8 mouse cellular contexts compared by ENCODE assay signal in the genomic region with DNA sequence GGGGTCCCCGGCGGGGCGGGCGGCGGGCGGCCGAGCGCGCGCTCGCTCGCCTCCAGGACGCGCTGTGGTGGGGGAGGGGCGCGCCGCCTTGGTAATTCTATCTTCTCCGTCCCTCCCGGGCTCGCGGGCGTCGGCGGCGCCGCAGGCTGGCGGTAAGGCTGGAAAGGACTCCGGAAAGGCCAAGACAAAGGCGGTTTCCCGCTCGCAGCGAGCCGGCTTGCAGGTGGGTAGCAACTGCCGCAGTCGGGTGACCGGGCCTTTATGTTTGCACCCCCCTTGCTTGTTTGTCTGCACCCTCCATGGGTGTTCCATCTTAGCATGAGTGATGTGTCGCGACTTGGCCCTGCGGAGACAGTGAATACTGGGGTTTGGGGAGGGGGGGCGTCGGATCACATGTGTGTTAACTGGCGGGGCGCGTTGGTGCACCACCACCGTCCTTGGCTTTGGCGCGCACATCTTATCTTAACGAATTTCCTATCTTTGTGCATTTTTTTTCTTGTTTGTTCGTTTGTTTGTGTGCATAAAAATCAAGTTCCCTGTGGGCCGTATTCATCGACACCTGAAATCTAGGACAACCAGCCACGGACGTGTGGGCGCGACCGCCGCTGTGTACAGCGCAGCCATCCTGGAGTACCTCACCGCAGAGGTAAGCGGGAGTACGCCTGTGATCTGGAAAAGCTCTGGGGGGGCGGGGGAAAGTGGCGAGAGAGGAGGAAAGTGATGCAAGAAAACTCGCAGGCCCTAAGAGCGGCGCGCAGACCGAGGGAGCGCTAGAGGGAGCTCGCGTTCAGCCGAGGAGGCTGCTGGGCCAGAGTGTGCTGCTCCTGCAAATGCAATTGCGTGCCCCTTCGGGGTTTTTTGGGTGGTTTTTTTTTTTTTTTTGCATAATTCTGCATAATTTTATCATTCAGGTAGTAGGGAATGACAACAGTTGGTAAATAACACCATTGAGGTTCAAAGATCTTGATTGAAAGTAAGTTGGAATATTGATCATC. TPM values are rescaled to one million over a fixed set of nuclear protein-coding genes. Genes with fewer than 3 reads are reported as not detected.
DNase-seq lines count a peak whose midpoint lies in the region; ATAC-seq and TF ChIP-seq lines count a peak whose summit lies in the region.

No protein-coding gene starts in this region.

- peak; percentile 96 for DNase-seq in CD4-positive, CD25-positive, alpha-beta regulatory T cell, adult 2 months (ENCODE audit: low read depth, low spot score)
- peak; percentile 97 for DNase-seq in brain, embryonic 14.5 days (ENCODE audit: low read depth)
- DNase-seq in heart, embryonic 10.5 days (ENCODE audit: low spot score) = peak; percentile 96
- peak; percentile 79 for DNase-seq in liver, adult 2 months (ENCODE audit: extremely low read depth, low read depth, low spot score)
- DNase-seq in spleen, postnatal 4 days (ENCODE audit: low spot score in 2 of 2) = peak; percentile 88 to 95

- peak overlapping the region; percentile 99 for H3K27ac ChIP-seq in heart, embryonic 10.5 days
- peak overlapping the region; percentile 99 for H3K27ac ChIP-seq in kidney, embryonic 15.5 days
- peak overlapping the region; percentile 56 for H3K27ac ChIP-seq in liver, adult 2 months (replicated peaks; ENCODE audit: insufficient read depth, low read depth, low read length)

- no peaks in the 10 kb centered on the region for H3K27me3 ChIP-seq in heart, embryonic 10.5 days (ENCODE audit: insufficient read depth, poor library complexity, severe bottlenecking)
- no peaks in the 10 kb centered on the region for H3K27me3 ChIP-seq in kidney, embryonic 15.5 days
- no peaks in the 10 kb centered on the region for H3K27me3 ChIP-seq in liver, adult 2 months (ENCODE audit: control insufficient read depth, insufficient read depth, low read length)
- no peaks in the 10 kb centered on the region for H3K27me3 ChIP-seq in myocyte (ENCODE audit: control insufficient read depth, insufficient read depth, insufficient read length)

- H3K4me1 ChIP-seq in heart, embryonic 10.5 days = peaks cover 11% of the 10 kb centered on the region; the same call in 1 of the 2 replicates
- peaks cover 28% of the 10 kb centered on the region for H3K4me1 ChIP-seq in kidney, embryonic 15.5 days
- H3K4me1 ChIP-seq in liver, adult 2 months (ENCODE audit: control insufficient read depth, insufficient read depth, low read length) = peaks cover 2% of the 10 kb centered on the region

- peak; percentile 60 for ATAC-seq in erythroblast, adult 5-6 weeks (replicated peaks; ENCODE audit: low FRiP score, poor library complexity, severe bottlenecking)
- ATAC-seq in kidney, embryonic 15.5 days (replicated peaks; ENCODE audit: low FRiP score) = peak; percentile 31

- peak overlapping the region; percentile 84 for H3ac ChIP-seq in myocyte (ENCODE audit: control insufficient read depth, insufficient read length)

- peak overlapping the region; percentile 89 for H3K4me3 ChIP-seq in heart, embryonic 10.5 days
- H3K4me3 ChIP-seq in kidney, embryonic 15.5 days (replicated peaks) = peak overlapping the region; percentile 85
- peak overlapping the region; percentile 84 for H3K4me3 ChIP-seq in liver, adult 2 months (ENCODE audit: insufficient read depth, low read depth, low read length)
- H3K4me3 ChIP-seq in myocyte = peak overlapping the region; percentile 67

- H3K9me3 ChIP-seq in heart, embryonic 10.5 days = no peaks in the 10 kb centered on the region
- no peaks in the 10 kb centered on the region for H3K9me3 ChIP-seq in kidney, embryonic 15.5 days (replicated peaks)

- TF ChIP-seq CTCF in brain, embryonic 14.5 days (IDR thresholded peaks at IDR 0.05; ENCODE audit: borderline replicate concordance, extremely low read depth, insufficient read depth, insufficient read length) = peak; percentile 93
- TF ChIP-seq CTCF in liver, adult 2 months (IDR thresholded peaks at IDR 0.05; ENCODE audit: low read depth, low read length) = peak; percentile 89

- H3K4me2 ChIP-seq in kidney, embryonic 15.5 days = peak overlapping the region; percentile 68
- H3K4me2 ChIP-seq in myocyte (ENCODE audit: low read depth) = peak overlapping the region; percentile 77

- peaks cover 8% of the 10 kb centered on the region for H3K36me3 ChIP-seq in heart, embryonic 10.5 days
- H3K36me3 ChIP-seq in kidney, embryonic 15.5 days = peaks cover 12% of the 10 kb centered on the region; the same call in 1 of the 2 replicates
- H3K36me3 ChIP-seq in liver, adult 2 months (ENCODE audit: control insufficient read depth, insufficient read depth, low read length) = 0 out of 2 replicates have a peak, but pooled peaks cover 3% of the 10 kb centered on the region
- peaks cover 13% of the 10 kb centered on the region for H3K36me3 ChIP-seq in myocyte (ENCODE audit: control insufficient read depth, insufficient read depth)

- H3K9ac ChIP-seq in kidney, embryonic 15.5 days = peak overlapping the region; percentile 97
- H3K9ac ChIP-seq in liver, adult 2 months (ENCODE audit: low read depth, low read length) = peak overlapping the region; percentile 76

- 2% methylated on average over 73 of the region's 74 CpGs for WGBS in heart, embryonic 10.5 days
- under 1% methylated on average over 63 of the region's 74 CpGs for WGBS in kidney, embryonic 15.5 days
- under 1% methylated on average over 69 of the region's 74 CpGs for WGBS in liver, adult 2 months

- no peaks in the 10 kb centered on the region; the same call in 1 of the 2 replicates for H3K79me2 ChIP-seq in liver, adult 2 months (ENCODE audit: control insufficient read depth, insufficient read depth, low read length)
- peaks cover 15% of the 10 kb centered on the region for H3K79me2 ChIP-seq in myocyte (ENCODE audit: control insufficient read depth, insufficient read depth)

- peak; percentile 15; the same call in 1 of the 2 replicates for TF ChIP-seq POLR2A in brain, embryonic 14.5 days (IDR thresholded peaks at IDR 0.05; ENCODE audit: borderline replicate concordance, extremely low read depth, insufficient read depth, insufficient read length, poor library complexity, severe bottlenecking)
- no peak for TF ChIP-seq POLR2A in liver, adult 2 months (IDR thresholded peaks at IDR 0.05; ENCODE audit: extremely low read depth, insufficient read depth, low read length)
- peak; percentile 44 for TF ChIP-seq POLR2A in myocyte (IDR thresholded peaks at IDR 0.05; ENCODE audit: insufficient read length, low read depth)

TF ChIP-seq in myocyte, 11 proteins besides CTCF, POLR2A, EP300 and RAD21:
- TF ChIP-seq USF1 (IDR thresholded peaks at IDR 0.05; ENCODE audit: low read depth) (no peak), CEBPB (IDR thresholded peaks at IDR 0.05; ENCODE audit: insufficient read depth, poor library complexity, severe bottlenecking) (0 out of 2 replicates have a peak, but pooled peaks have one; percentile 26), MYOG (IDR thresholded peaks at IDR 0.05; ENCODE audit: control insufficient read depth in 1 of 3, insufficient read depth in 1 of 3, insufficient read length in 2 of 3, low read depth in 2 of 3) (peak in 1 of 3 experiments; percentile 3), POLR2AphosphoS2 (IDR thresholded peaks at IDR 0.05; ENCODE audit: insufficient read length, low read depth) (peak; percentile 46)
TF ChIP-seq in myocyte: peak in this region for 3.

RNA-seq across cellular contexts. Expression of gene H2afz, which starts 1.0 kb away (rescaled TPM):
- polyA plus RNA-seq in brain, embryonic 14.5 days (2012; rRNA removed) = 786 and 1,264 TPM in 2 replicates
- 505 TPM in 2 replicates for total RNA-seq in erythroblast, adult 5-6 weeks (2015; ENCODE audit: low replicate concordance)
- 376 and 479 TPM in 2 replicates for total RNA-seq in erythroblast, adult 5-6 weeks (2017; ENCODE audit: low replicate concordance)
- 1,437 and 1,931 TPM in 2 replicates for polyA plus RNA-seq in heart, embryonic 10.5 days (2016; fragmentation: Nextera tagmentation; extraction: Ambion mirVana)
- polyA plus RNA-seq in kidney, embryonic 15.5 days (2015; fragmentation: Nextera tagmentation; extraction: Ambion mirVana) = 2,163 and 2,393 TPM in 2 replicates
- total RNA-seq in liver, adult 2 months (2014; rRNA removed) = 134 and 180 TPM in 2 replicates
- 113 and 141 TPM in 2 replicates for polyA plus RNA-seq in liver, adult 2 months (2012; rRNA removed)
- 1,333 TPM for polyA plus RNA-seq in myocyte (2012; fragmentation: generic; extraction: Trizol)

RNA-seq across cellular contexts. Expression of gene Dnajb14, which starts 2.2 kb away (rescaled TPM):
- 7.7 and 12.1 TPM in 2 replicates for polyA plus RNA-seq in brain, embryonic 14.5 days (2012; rRNA removed)
- total RNA-seq in erythroblast, adult 5-6 weeks (2015; ENCODE audit: low replicate concordance) = 3.7 and 7.5 TPM in 2 replicates
- total RNA-seq in erythroblast, adult 5-6 weeks (2017; ENCODE audit: low replicate concordance) = 3.5 and 3.7 TPM in 2 replicates
- 11.1 and 12.9 TPM in 2 replicates for polyA plus RNA-seq in heart, embryonic 10.5 days (2016; fragmentation: Nextera tagmentation; extraction: Ambion mirVana)
- polyA plus RNA-seq in kidney, embryonic 15.5 days (2015; fragmentation: Nextera tagmentation; extraction: Ambion mirVana) = 10.1 and 10.8 TPM in 2 replicates
- total RNA-seq in liver, adult 2 months (2014; rRNA removed) = 5.9 and 6.2 TPM in 2 replicates
- polyA plus RNA-seq in liver, adult 2 months (2012; rRNA removed) = 2.2 and 2.9 TPM in 2 replicates
- 2.5 TPM for polyA plus RNA-seq in myocyte (2012; fragmentation: generic; extraction: Trizol)

RNA-seq across cellular contexts. Expression of gene Lamtor3, which starts 53.0 kb away (rescaled TPM):
- 77.3 and 97.8 TPM in 2 replicates for polyA plus RNA-seq in brain, embryonic 14.5 days (2012; rRNA removed)
- total RNA-seq in erythroblast, adult 5-6 weeks (2015; ENCODE audit: low replicate concordance) = 31.6 and 47.8 TPM in 2 replicates
- total RNA-seq in erythroblast, adult 5-6 weeks (2017; ENCODE audit: low replicate concordance) = 45.0 and 49.3 TPM in 2 replicates
- polyA plus RNA-seq in heart, embryonic 10.5 days (2016; fragmentation: Nextera tagmentation; extraction: Ambion mirVana) = 99.2 and 100 TPM in 2 replicates
- 111 and 113 TPM in 2 replicates for polyA plus RNA-seq in kidney, embryonic 15.5 days (2015; fragmentation: Nextera tagmentation; extraction: Ambion mirVana)
- 24.5 and 26.8 TPM in 2 replicates for total RNA-seq in liver, adult 2 months (2014; rRNA removed)
- 10.8 and 11.1 TPM in 2 replicates for polyA plus RNA-seq in liver, adult 2 months (2012; rRNA removed)
- 48.7 TPM for polyA plus RNA-seq in myocyte (2012; fragmentation: generic; extraction: Trizol)

Comparison
In these comparisons a context has a peak if more than half of its experiments do, and no peak if none do; other contexts are left out.
1. Peak in every context shown above with its lines: DNase-seq, ATAC-seq, H3K4me3 ChIP-seq and H3K27ac ChIP-seq.